Mouse (Mus musculus) lung, embryonic 14.5 days (tissue): ENCODE data around the gene Sbno2. TPM values are rescaled to one million over a fixed set of nuclear protein-coding genes. Genes with fewer than 3 reads are reported as not detected.

Experiments used
- ATAC-seq: fragments of 200-750 bp; cut with Nextera tagmentation; 2 replicates; pipeline ENCODE4 v1.8.0; 2017; ENCODE audit warnings: mild to moderate bottlenecking, moderate TSS enrichment, moderate library complexity; ENCODE audit not compliant: insufficient read depth
- DNase-seq: peaks from one replicate; pipeline ENCODE4 v3.0.0-alpha.2; 2015
- H3K27ac ChIP-seq: fragments of 300-500 bp; sonication (generic); 2 replicates; pipeline ENCODE4 v1.5.1; 2014; ENCODE audit warnings: low read depth, mild to moderate bottlenecking, moderate library complexity
- H3K27me3 ChIP-seq: fragments of 300-500 bp; sonication (generic); 2 replicates; pipeline ENCODE4 v1.6.1; 2014; ENCODE audit warnings: low read length, control low read depth; ENCODE audit not compliant: insufficient read depth
- H3K36me3 ChIP-seq: fragments of 300-500 bp; sonication (generic); 2 replicates; pipeline ENCODE4 v1.6.1; 2014; ENCODE audit warnings: control low read depth; ENCODE audit not compliant: insufficient read depth
- H3K4me1 ChIP-seq: fragments of 300-500 bp; sonication (generic); 2 replicates; pipeline ENCODE4 v1.6.1; 2014; ENCODE audit warnings: antibody characterized with exemption, control low read depth; ENCODE audit not compliant: insufficient read depth
- H3K4me2 ChIP-seq: fragments of 300-500 bp; sonication (generic); 2 replicates; pipeline ENCODE4 v1.6.1; 2014; ENCODE audit warnings: mild to moderate bottlenecking
- H3K4me3 ChIP-seq: fragments of 300-500 bp; sonication (generic); 2 replicates; pipeline ENCODE4 v1.5.1; 2014; ENCODE audit warnings: low read depth, low read length
- H3K9ac ChIP-seq: fragments of 300-500 bp; sonication (generic); 2 replicates; pipeline ENCODE4 v1.6.1; 2014
- H3K9me3 ChIP-seq: fragments of 300-500 bp; sonication (generic); 2 replicates; pipeline ENCODE4 v1.6.1; 2016; ENCODE audit warnings: low read depth, low read length, control low read depth
- CTCF ChIP-seq: IDR thresholded peaks from 2 replicates; pipeline ENCODE4 v1.5.1; 2016; ENCODE audit warnings: antibody characterized with exemption, low read depth
- WGBS: fragments of 180-500 bp; shearing (Covaris S2); extraction: QIAGEN DNeasy Blood & Tissue Kit; methylation state at CpG from one replicate; pipeline ENCODE4 v1.1.7; 2014; 5-methylcytosine and 5-hydroxymethylcytosine counted together
- polyA plus RNA-seq: library from polyadenylated mRNA; unstranded; fragments of >200 nt; fragmentation: Nextera tagmentation; extraction: Ambion mirVana; gene quantifications from 2 replicates; pipeline ENCODE4 v1.2.1, GENCODE M21; 2014

Gene Sbno2
- polyA plus RNA-seq, 1 experiment from 2014 or later: 16.3 TPM

DNA sequence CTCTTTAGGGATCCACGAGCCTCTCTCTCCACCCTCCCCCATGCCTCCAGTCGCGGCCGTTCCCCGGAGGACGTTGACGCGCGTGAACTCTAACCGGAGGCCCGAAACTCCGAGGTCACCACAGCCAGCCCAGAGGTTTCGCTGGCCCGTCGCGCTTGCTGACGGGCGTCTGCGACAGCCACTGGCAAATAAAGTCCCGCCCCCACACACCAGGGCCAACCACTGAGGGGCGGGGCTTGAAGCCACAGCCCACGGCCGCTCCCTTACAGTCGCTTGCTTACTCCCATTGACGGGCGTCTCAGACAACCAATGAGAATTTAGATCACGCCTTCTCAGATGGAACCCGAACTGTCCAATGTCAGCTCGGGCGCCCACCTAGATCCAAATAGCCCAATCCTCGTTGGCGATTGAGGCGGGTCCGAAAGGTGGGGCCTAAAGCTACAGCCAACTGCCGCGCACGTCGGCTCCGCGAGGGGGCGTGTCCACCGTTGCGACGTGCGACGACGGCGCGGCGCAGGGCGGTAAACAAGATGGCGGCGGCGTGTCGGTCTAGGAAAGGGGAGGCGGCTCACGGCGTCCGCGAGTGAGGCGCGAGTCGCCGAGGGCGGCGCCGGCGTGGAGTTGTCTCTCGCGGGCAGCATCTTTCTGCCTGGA is 10.0 kb upstream of the Sbno2 start, which contains the start of gene Stk11:
Stk11 (plus strand) TSS at position 514 of the 654 bp plus-strand sequence.
- Histone ChIP-seq H3K4me1 (peaks cover 19% of the 10 kb centered on the region), H3K9me3 (no peaks in the 10 kb centered on the region), H3K36me3 (peaks cover 28% of the 10 kb centered on the region), H3K4me3 (peak within 1 kb of the TSS; percentile 97), H3K9ac (peak within 1 kb of the TSS; percentile 91), H3K27me3 (no peaks in the 10 kb centered on the region), H3K4me2 (peak within 1 kb of the TSS; percentile 91), H3K27ac (peak within 1 kb of the TSS; percentile 89)
- peak; percentile 100 for DNase-seq
- WGBS: under 1% methylated on average over 70 of the region's 70 CpGs
- peak; percentile 98 for ATAC-seq
- peak; percentile 36; the same call in 1 of the 2 replicates for TF ChIP-seq CTCF

DNA sequence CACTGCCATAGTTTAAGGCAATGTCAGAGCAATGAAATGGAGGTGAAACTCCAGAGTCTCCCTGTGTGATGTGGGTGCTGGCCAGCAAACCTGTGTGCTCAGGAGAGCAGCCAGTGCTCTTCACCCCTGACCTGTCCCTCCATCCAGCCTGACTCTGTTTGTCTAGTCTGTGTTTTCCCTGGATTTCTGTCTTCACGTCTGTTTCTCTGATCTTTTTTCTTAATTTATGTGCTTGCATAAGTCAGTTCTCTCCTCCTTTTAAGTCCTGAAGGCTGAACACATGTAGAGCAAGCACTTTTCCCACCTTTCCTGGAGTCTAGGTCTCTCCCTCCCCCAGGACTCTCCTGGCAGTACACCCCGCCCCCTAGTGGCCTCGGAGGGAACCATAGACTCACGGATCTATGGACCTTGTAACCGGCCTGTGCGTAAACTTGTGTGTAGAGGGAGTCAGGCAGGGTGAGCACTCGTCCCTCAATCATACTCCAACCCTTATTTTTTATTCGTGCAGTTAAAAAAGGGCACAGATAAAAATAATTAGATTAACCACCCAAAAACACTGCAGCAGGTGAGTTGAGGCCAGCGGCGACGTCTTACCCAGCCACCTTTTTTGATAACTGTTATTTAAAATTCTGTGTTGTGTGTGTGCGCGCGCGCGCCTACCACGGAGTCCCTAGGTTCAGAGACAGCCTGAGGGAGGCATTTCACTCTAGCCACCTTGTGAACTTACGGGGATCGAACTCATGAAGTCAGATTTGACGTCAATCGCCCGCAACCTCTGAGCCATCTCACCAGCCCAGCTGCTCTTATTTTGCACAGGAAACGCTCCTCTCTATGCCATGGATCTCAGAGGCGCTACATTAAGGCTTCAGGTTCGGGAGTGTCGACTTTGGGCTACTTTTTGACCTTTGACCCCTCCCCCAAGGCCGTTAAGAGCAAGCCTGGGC is 9.2 kb upstream of the Sbno2 start:
- H3K4me3 ChIP-seq: peak overlapping the region; percentile 97
- H3K27me3 ChIP-seq: no peaks in the 10 kb centered on the region
- peak overlapping the region; percentile 91 for H3K4me2 ChIP-seq
- peaks cover 20% of the 10 kb centered on the region for H3K36me3 ChIP-seq
- no peaks in the 10 kb centered on the region for H3K9me3 ChIP-seq
- peak; percentile 98 for TF ChIP-seq CTCF
- WGBS: 2% methylated on average over 27 of the region's 27 CpGs
- DNase-seq (peak; percentile 98), ATAC-seq (peak; percentile 66)
- peak overlapping the region; percentile 89 for H3K27ac ChIP-seq
- H3K4me1 ChIP-seq: peaks cover 19% of the 10 kb centered on the region
- H3K9ac ChIP-seq: peak overlapping the region; percentile 63

DNA sequence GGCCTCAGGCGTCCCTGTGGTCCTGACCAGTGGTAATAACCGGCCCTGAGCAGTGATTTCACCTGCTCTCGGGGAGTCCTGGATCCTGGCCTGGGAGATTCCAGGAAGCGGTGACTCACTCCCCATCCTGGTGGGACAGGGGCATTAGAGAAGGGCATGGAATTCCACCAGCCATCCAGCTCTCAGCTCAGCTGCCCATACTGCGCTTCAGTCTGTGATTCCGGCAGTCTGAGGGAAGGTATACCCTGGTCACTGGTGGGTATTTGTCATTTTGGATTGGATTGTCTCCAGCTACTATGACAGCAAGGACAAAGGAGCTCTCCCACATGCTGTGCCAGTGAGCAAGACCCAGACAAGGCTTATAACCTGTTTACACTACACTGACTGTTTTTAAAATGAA is 2.3 kb upstream of the Sbno2 start:
- H3K4me2 ChIP-seq: no peak overlapping the region
- no peaks in the 10 kb centered on the region for H3K27me3 ChIP-seq
- H3K36me3 ChIP-seq: no peaks in the 10 kb centered on the region
- H3K9me3 ChIP-seq: no peaks in the 10 kb centered on the region
- H3K4me1 ChIP-seq: no peaks in the 10 kb centered on the region
- DNase-seq (no peak), ATAC-seq (no peak)
- H3K27ac ChIP-seq: no peak overlapping the region
- no peak overlapping the region for H3K9ac ChIP-seq
- no peak for TF ChIP-seq CTCF
- H3K4me3 ChIP-seq: no peak overlapping the region
- WGBS: 49% methylated on average over 6 of the region's 6 CpGs

DNA sequence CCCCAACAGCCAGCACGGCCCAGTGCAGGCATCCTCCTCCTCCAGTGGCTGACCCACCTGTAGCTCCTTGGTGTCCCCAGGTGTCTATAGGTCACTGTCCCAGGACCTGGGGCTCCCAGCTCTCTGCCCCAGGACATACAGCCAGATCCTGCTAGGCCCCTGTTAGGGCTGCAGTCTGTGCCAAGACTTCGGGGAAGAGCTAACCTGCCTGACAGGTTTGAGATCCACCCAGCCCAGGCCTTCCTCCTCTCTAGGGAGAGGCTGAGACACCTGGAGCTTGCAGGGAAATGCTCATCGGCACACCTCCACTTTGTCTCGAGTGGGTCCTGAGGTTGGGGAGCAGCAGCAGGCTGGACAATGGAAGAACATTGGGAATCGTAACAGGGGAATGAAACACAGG is 555 bp upstream of the Sbno2 start:
- no peak for DNase-seq

DNA sequence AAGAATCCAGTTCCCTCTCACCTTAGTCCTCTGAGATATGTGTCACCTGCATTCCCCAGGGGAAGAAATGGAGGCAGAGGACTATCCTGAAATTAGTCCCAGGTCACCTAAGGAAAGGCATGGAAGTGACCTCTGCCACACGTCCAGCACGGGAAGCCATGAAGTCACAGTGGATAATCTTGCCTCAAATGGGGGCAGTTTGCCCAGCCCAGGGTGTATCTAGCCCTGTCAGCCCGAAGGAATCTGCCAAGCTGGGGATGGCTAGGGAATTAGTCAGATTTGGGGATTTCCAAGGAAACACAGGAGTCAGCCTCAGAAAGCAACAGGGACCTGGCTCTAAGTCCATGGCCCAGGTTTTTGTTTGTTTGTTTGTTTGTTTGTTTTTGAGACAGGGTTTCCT is 1.2 kb downstream of the Sbno2 start:
- Histone ChIP-seq H3K4me1 (peaks cover 9% of the 10 kb centered on the region), H3K4me2 (no peak overlapping the region), H3K27me3 (no peaks in the 10 kb centered on the region), H3K27ac (no peak overlapping the region), H3K36me3 (no peaks in the 10 kb centered on the region), H3K9ac (no peak overlapping the region), H3K4me3 (no peak overlapping the region), H3K9me3 (no peaks in the 10 kb centered on the region)
- 80% methylated on average over 3 of the region's 3 CpGs for WGBS
- DNase-seq: no peak
- ATAC-seq: no peak
- no peak for TF ChIP-seq CTCF

More for the DNA sequence above, 555 bp upstream of the Sbno2 start:
- Histone ChIP-seq H3K36me3 (no peaks in the 10 kb centered on the region), H3K9ac (peak overlapping the region; percentile 29; the same call in 1 of the 2 replicates), H3K4me1 (peaks cover 7% of the 10 kb centered on the region), H3K9me3 (no peaks in the 10 kb centered on the region), H3K4me2 (no peak overlapping the region), H3K27ac (no peak overlapping the region), H3K4me3 (no peak overlapping the region), H3K27me3 (no peaks in the 10 kb centered on the region)
- ATAC-seq: no peak
- no peak for TF ChIP-seq CTCF
- WGBS: 57% methylated on average over 5 of the region's 5 CpGs

DNA sequence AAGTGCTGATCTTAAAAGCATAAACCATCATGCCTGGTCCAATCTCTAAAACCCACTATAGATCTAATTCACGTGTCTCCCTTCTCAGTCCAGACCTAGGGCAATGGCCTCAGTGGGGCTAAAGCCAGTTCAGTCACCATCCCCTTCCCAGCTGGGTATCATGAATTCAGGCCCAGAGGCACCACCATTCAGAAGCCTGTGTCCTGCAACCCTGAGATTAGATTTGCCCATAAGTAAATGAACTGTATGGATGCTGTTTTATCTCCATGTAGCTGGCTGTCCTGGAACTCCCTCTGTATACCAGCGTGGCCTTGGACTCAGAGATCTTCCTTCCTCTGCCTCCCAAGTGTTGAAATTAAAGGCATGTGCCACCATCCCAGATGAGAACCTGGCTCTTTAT is 2.3 kb downstream of the Sbno2 start:
- Histone ChIP-seq H3K4me3 (peak overlapping the region; percentile 96; the same call in 1 of the 2 replicates), H3K27ac (peak overlapping the region; percentile 65), H3K4me2 (peak overlapping the region; percentile 90), H3K9me3 (no peaks in the 10 kb centered on the region), H3K4me1 (peaks cover 9% of the 10 kb centered on the region), H3K27me3 (no peaks in the 10 kb centered on the region), H3K36me3 (no peaks in the 10 kb centered on the region), H3K9ac (peak overlapping the region; percentile 84)
- ATAC-seq (no peak), DNase-seq (no peak)
- 86% methylated on average over 2 of the region's 2 CpGs for WGBS
- TF ChIP-seq CTCF: no peak
